Mouse (Mus musculus): ENCODE data around the gene Plxna2. TPM values are rescaled to one million over a fixed set of nuclear protein-coding genes. Genes with fewer than 3 reads are reported as not detected.

The Plxna2 gene
- polyA plus RNA-seq, 1 experiment from 2014 or later = 10.3 TPM

- Histone ChIP-seq H3K27me3 (no peaks in the 10 kb centered on the region), H3K9me3 (no peaks in the 10 kb centered on the region), H3K4me2 (no peak overlapping the region), H3K36me3 (no peaks in the 10 kb centered on the region), H3K4me3 (no peak overlapping the region), H3K9ac (no peak overlapping the region), H3K27ac (no peak overlapping the region), H3K4me1 (no peaks in the 10 kb centered on the region)
- no peak for ATAC-seq (ENCODE audit: insufficient number of reproducible peaks, insufficient read depth, low FRiP score, low TSS enrichment, low read depth)
- WGBS = 92% methylated on average over 2 of the region's 2 CpGs
Observed at GRCm38 (mm10) chr1:194843020-194843419, 225.0 kb downstream of the Plxna2 start.

DNA sequence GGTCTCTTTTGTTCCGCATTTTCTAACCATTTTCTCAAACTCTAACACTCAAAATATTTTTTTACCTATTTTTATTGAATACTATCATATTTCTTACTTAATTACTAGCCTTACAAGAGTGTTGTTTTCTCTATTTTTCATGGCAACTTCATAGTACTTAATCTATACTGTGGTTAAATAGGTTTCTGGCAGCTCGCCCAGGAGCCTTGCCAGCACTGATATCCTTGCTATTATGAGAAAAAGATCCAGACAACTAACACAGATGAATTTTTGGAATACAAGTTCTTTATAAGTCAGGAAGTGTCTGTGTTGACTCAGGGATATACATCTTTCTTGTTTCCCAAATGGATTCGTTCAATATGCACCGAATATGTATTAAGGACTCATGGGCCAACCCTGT lies 229.0 kb downstream of the Plxna2 start:
- Histone ChIP-seq H3K9me3 (no peaks in the 10 kb centered on the region), H3K36me3 (no peaks in the 10 kb centered on the region), H3K4me3 (no peak overlapping the region), H3K4me2 (no peak overlapping the region), H3K27me3 (no peaks in the 10 kb centered on the region), H3K4me1 (no peaks in the 10 kb centered on the region), H3K9ac (no peak overlapping the region), H3K27ac (no peak overlapping the region)
- 71% methylated on average over 4 of the region's 4 CpGs for WGBS
- ATAC-seq (ENCODE audit: insufficient number of reproducible peaks, insufficient read depth, low FRiP score, low TSS enrichment, low read depth) = no peak

DNA sequence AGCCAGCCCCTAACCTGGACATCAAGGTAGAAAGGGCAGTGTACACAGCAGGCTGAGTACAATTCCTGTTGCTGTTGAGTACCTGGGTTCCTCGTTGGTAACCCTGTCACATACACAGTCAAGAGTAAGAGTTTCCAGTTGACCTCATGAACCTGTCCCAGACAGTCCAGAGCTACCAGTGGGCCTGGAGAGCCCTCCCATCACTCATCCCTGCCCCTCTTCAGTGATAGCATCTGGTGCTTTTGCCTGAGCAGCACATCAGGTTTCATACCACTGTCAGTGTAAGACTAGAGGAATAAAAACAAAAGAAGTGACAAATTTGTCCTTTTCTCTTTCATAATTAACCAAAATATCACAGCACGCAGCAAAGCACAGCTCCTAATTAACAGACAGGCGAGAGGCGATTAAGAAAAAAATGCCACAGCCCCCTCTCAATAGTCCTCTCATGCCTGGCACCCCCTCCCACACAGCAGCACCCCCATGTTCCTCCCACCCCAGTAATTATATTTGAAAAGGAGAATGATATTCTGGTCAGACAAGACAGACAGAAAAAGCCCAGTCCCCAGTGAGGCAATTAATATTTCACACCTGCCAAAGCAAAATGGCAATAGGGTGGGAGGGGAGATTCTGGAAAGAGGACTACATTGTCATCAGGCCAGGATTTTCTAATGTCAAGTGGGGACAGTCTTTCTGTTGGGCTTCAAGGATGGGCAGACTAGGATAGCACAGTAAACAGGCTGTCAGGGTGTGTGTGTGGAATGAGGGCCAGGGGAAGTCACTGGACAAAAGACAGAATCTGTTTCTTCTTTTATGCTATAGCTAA lies 233.4 kb downstream of the Plxna2 start:
- ATAC-seq (ENCODE audit: insufficient number of reproducible peaks, insufficient read depth, low FRiP score, low TSS enrichment, low read depth) = no peak
- H3K27me3 ChIP-seq = no peaks in the 10 kb centered on the region
- 74% methylated on average over 4 of the region's 4 CpGs for WGBS
- no peak overlapping the region for H3K9ac ChIP-seq
- H3K4me1 ChIP-seq = no peaks in the 10 kb centered on the region
- H3K9me3 ChIP-seq = no peaks in the 10 kb centered on the region
- H3K27ac ChIP-seq = no peak overlapping the region
- no peak overlapping the region for H3K4me2 ChIP-seq
- no peak overlapping the region for H3K4me3 ChIP-seq
- no peaks in the 10 kb centered on the region for H3K36me3 ChIP-seq

DNA sequence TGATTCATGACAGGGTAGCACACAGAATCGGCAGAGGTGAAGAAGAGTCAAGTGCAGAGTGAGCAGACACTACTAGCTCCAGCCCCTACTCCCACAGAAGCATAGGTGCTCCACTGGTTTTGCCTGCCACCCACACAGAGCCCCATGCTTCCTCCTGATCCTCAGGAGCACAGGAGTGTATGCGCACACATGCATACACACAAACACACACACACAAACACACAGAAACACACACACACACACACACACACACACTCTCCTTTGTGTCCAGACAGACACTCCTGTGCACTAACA lies 234.0 kb downstream of the Plxna2 start:
- Histone ChIP-seq H3K9me3 (no peaks in the 10 kb centered on the region), H3K4me2 (no peak overlapping the region), H3K4me3 (no peak overlapping the region), H3K27me3 (no peaks in the 10 kb centered on the region), H3K9ac (no peak overlapping the region), H3K27ac (no peak overlapping the region), H3K4me1 (no peaks in the 10 kb centered on the region), H3K36me3 (no peaks in the 10 kb centered on the region)
- WGBS = 73% methylated on average over 2 of the region's 2 CpGs
- ATAC-seq (ENCODE audit: insufficient number of reproducible peaks, insufficient read depth, low FRiP score, low TSS enrichment, low read depth) = no peak

Small RNA genes lying within 50 kb of the gene (microRNA-seq; reads per million reads assigned to microRNA genes)
- gene Mir3962 = 6.5 reads per million, percentile 22 among the genes with 10 or more reads in this experiment

Measured in embryonic facial prominence, embryonic 13.5 days (tissue).